30 mouse cellular contexts compared by ENCODE assay signal in genomic region chr1:83401079-83401478, GRCm38 (mm10). TPM values are rescaled to one million over a fixed set of nuclear protein-coding genes. Genes with fewer than 3 reads are reported as not detected.
A peak's percentile ranks its signal among the peaks of the same experiment; 100 is the strongest.
DNase-seq lines count a peak whose midpoint lies in the region; ATAC-seq and TF ChIP-seq lines count a peak whose summit lies in the region.
"Had no signal": no experiment of that assay in that cellular context is flagged by ENCODE, and none has a peak within 500 bp of the region (broad histone marks: within the 10 kb centered on the region; RNA-seq: fewer than 3 reads in every experiment).

No protein-coding gene starts in this region.

- no peak overlapping the region for H3K4me2 ChIP-seq in liver, postnatal 0 days (ENCODE audit: low read depth, low read length)
- H3K4me2 ChIP-seq: embryonic facial prominence, embryonic 13.5 days; embryonic facial prominence, embryonic 15.5 days; forebrain, embryonic 12.5 days had no signal

- no peak overlapping the region for H3K4me3 ChIP-seq in liver, postnatal 0 days (ENCODE audit: low read depth, low read length)
- H3K4me3 ChIP-seq: embryonic facial prominence, embryonic 13.5 days; embryonic facial prominence, embryonic 15.5 days; erythroblast, embryonic 14.5 days; forebrain, embryonic 10.5 days; forebrain, embryonic 12.5 days had no signal

- H3K9ac ChIP-seq in liver, postnatal 0 days (replicated peaks), result no peak overlapping the region
- H3K9ac ChIP-seq: embryonic facial prominence, embryonic 13.5 days; embryonic facial prominence, embryonic 15.5 days; forebrain, embryonic 12.5 days had no signal

- no peak overlapping the region for H3K27ac ChIP-seq in liver, postnatal 0 days (ENCODE audit: low read depth)
- H3K27ac ChIP-seq: embryonic facial prominence, embryonic 13.5 days; embryonic facial prominence, embryonic 15.5 days; forebrain, embryonic 10.5 days; forebrain, embryonic 12.5 days had no signal

- intact Hi-C loops in left cerebral cortex, postnatal 36 days (cut with DNase I), result no loop called here
- intact Hi-C loops in left cerebral cortex, postnatal 4 days (cut with DNase I), result loop anchor here (5.0 kb wide), 1 partner anchor 179 kb away; no protein-coding TSS in a partner anchor

- no peak for TF ChIP-seq CTCF in liver, postnatal 0 days (IDR thresholded peaks at IDR 0.05; ENCODE audit: low read depth)

- H3K4me1 ChIP-seq in liver, postnatal 0 days (ENCODE audit: insufficient read depth), result no peaks in the 10 kb centered on the region
- H3K4me1 ChIP-seq: embryonic facial prominence, embryonic 13.5 days; embryonic facial prominence, embryonic 15.5 days; forebrain, embryonic 10.5 days; forebrain, embryonic 12.5 days had no signal

- WGBS in liver, postnatal 0 days (ENCODE audit: insufficient replicate concordance), result 78% methylated on average over 1 of the region's 1 CpGs

- no peak for DNase-seq in frontal cortex, postnatal 10 days (ENCODE audit: low spot score in 2 of 2)
- DNase-seq in left cerebral cortex, postnatal 36 days (ENCODE audit: low spot score in 2 of 2), result peak; percentile 13 to 25
- DNase-seq in left cerebral cortex, postnatal 4 days, result no peak
- peak; percentile 23 for DNase-seq in right cerebral cortex, postnatal 25 days
- no peak for DNase-seq in right cerebral cortex, postnatal 14 days
- no peak for DNase-seq in liver, postnatal 0 days
- DNase-seq: adrenal gland, adult 8-10 months; adrenal gland, postnatal 14 days; adrenal gland, postnatal 36 days; B cell, adult 2 months; cerebellum, adult 11 months; cerebellum, adult 18-20 months; cerebellum, adult 8-10 months; cerebellum, adult 9-11 months; cerebellum, postnatal 14 days; cerebellum, postnatal 36 days; embryo, embryonic 11 days had no signal

- TF ChIP-seq EP300 in liver, postnatal 0 days (IDR thresholded peaks at IDR 0.05; ENCODE audit: low read depth), result no peak

- no peaks in the 10 kb centered on the region for H3K9me3 ChIP-seq in liver, postnatal 0 days (ENCODE audit: low read length)
- H3K9me3 ChIP-seq: embryonic facial prominence, embryonic 13.5 days; embryonic facial prominence, embryonic 15.5 days; forebrain, embryonic 10.5 days; forebrain, embryonic 12.5 days; G1E had no signal

- no peaks in the 10 kb centered on the region for H3K27me3 ChIP-seq in liver, postnatal 0 days (ENCODE audit: insufficient read depth, low read length)
- H3K27me3 ChIP-seq: CH12.LX; embryonic facial prominence, embryonic 13.5 days; embryonic facial prominence, embryonic 15.5 days; forebrain, embryonic 12.5 days had no signal

- ATAC-seq in frontal cortex, adult (ENCODE audit: low TSS enrichment), result peak; percentile 88
- no peak for ATAC-seq in liver, postnatal 0 days
- ATAC-seq: activated CD4-positive, CD25-positive, alpha-beta regulatory T cell, adult 4 months; CD4-positive, CD25-positive, alpha-beta regulatory T cell, adult 4 months; forebrain, embryonic 14.5 days; Patski had no signal

- H3K36me3 ChIP-seq in liver, postnatal 0 days (replicated peaks; ENCODE audit: insufficient read depth, low read length), result no peaks in the 10 kb centered on the region
- H3K36me3 ChIP-seq: embryonic facial prominence, embryonic 13.5 days; embryonic facial prominence, embryonic 15.5 days; forebrain, embryonic 10.5 days; forebrain, embryonic 12.5 days; G1E had no signal

RNA-seq across cellular contexts. Expression of gene Sphkap, which starts 6.9 kb away (rescaled TPM):
- total RNA-seq in left cerebral cortex, postnatal 36 days (2021), result 100 to 1,000 TPM; 175 to 181 TPM
- total RNA-seq in left cerebral cortex, postnatal 4 days (2021), result 100 to 1,000 TPM; 104 to 110 TPM
- polyA plus RNA-seq in liver, postnatal 0 days (2015; fragmentation: Nextera tagmentation; extraction: Ambion mirVana), result not detected in 2 replicates
- total RNA-seq: CH12.LX; common myeloid progenitor, adult 5-6 weeks had no signal
- polyA plus RNA-seq: activated CD4-positive, CD25-positive, alpha-beta regulatory T cell, adult 4 months; CD4-positive, CD25-positive, alpha-beta regulatory T cell, adult 4 months; erythroblast, embryonic 14.5 days; G1E had no signal

Comparison
In these comparisons a context has a peak if more than half of its experiments do, and no peak if none do; other contexts are left out.
1. DNase-seq: peak in left cerebral cortex, postnatal 36 days (2 of 2) and right cerebral cortex, postnatal 25 days (single experiment); none in frontal cortex, postnatal 10 days (0 of 2), left cerebral cortex, postnatal 4 days (single experiment), right cerebral cortex, postnatal 14 days (single experiment) and liver, postnatal 0 days (single experiment).